Comparison of ENCODE assay signal across 18 mouse cellular contexts in the genomic region with DNA sequence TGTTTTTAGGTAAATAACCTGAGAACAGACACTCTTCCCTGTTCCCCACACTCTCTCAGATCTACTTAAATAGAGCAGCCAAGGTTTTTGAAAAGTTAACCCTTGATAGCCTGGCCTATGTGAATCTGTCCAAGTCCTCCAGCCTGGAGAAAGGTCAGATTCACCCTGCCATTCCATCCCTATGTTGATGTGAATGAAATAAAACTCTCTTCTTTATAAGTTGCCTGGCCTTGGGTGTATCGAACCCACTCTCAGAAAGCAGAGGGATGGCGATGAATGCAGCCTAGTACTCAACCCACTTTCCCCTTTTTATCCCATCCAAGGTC. TPM values are rescaled to one million over a fixed set of nuclear protein-coding genes. Genes with fewer than 3 reads are reported as not detected.
A peak's percentile ranks its signal among the peaks of the same experiment; 100 is the strongest.
DNase-seq lines count a peak whose midpoint lies in the region; ATAC-seq and TF ChIP-seq lines count a peak whose summit lies in the region.
"Had no signal": no experiment of that assay in that cellular context is flagged by ENCODE, and none has a peak within 500 bp of the region (broad histone marks: within the 10 kb centered on the region; RNA-seq: fewer than 3 reads in every experiment).

No protein-coding gene starts in this region.

- DNase-seq in gastrocnemius, adult 2 months: no peak
- DNase-seq in gastrocnemius, postnatal 14 days: no peak
- DNase-seq in stomach, postnatal 0 days (ENCODE audit: low spot score): no peak
- DNase-seq: adrenal gland, postnatal 10 days; cerebellum, adult 8-10 months; gastrocnemius, postnatal 25 days; right cerebral cortex, postnatal 4 days had no signal

- 0 out of 2 replicates have a peak overlapping the region, but pooled peaks have one; percentile 44 for H3K4me2 ChIP-seq in intestine, embryonic 16.5 days (ENCODE audit: low read depth, low read length)
- H3K4me2 ChIP-seq in intestine, embryonic 15.5 days (replicated peaks): no peak overlapping the region
- H3K4me2 ChIP-seq in stomach, embryonic 15.5 days: 0 out of 2 replicates have a peak overlapping the region, but pooled peaks have one; percentile 28
- no peak overlapping the region for H3K4me2 ChIP-seq in stomach, postnatal 0 days (replicated peaks; ENCODE audit: low read depth)
- H3K4me2 ChIP-seq: liver, embryonic 11.5 days had no signal

- H3K9me3 ChIP-seq in intestine, embryonic 16.5 days (ENCODE audit: control insufficient read depth, low read length): no peaks in the 10 kb centered on the region
- no peaks in the 10 kb centered on the region for H3K9me3 ChIP-seq in intestine, embryonic 15.5 days
- no peaks in the 10 kb centered on the region for H3K9me3 ChIP-seq in stomach, embryonic 15.5 days
- no peaks in the 10 kb centered on the region for H3K9me3 ChIP-seq in stomach, postnatal 0 days (ENCODE audit: control insufficient read depth, low read length)
- H3K9me3 ChIP-seq: neural tube, embryonic 15.5 days had no signal

- no peak overlapping the region for H3K9ac ChIP-seq in intestine, embryonic 16.5 days (ENCODE audit: low read depth, low read length)
- H3K9ac ChIP-seq in intestine, embryonic 15.5 days: no peak overlapping the region
- H3K9ac ChIP-seq in stomach, embryonic 15.5 days: no peak overlapping the region
- H3K9ac ChIP-seq in stomach, postnatal 0 days (ENCODE audit: low read length): no peak overlapping the region
- H3K9ac ChIP-seq: neural tube, embryonic 15.5 days had no signal

- H3K27me3 ChIP-seq in intestine, embryonic 16.5 days (replicated peaks; ENCODE audit: control insufficient read depth, insufficient read depth, low read length): no peaks in the 10 kb centered on the region
- H3K27me3 ChIP-seq in intestine, embryonic 15.5 days (replicated peaks): no peaks in the 10 kb centered on the region
- no peaks in the 10 kb centered on the region for H3K27me3 ChIP-seq in stomach, embryonic 15.5 days (replicated peaks)
- no peaks in the 10 kb centered on the region for H3K27me3 ChIP-seq in stomach, postnatal 0 days (ENCODE audit: control insufficient read depth, insufficient read depth, low read length)
- H3K27me3 ChIP-seq: neural tube, embryonic 15.5 days had no signal

- no peaks in the 10 kb centered on the region for H3K36me3 ChIP-seq in intestine, embryonic 16.5 days (ENCODE audit: control insufficient read depth, insufficient read depth, low read length)
- no peaks in the 10 kb centered on the region for H3K36me3 ChIP-seq in intestine, embryonic 15.5 days
- H3K36me3 ChIP-seq in stomach, embryonic 15.5 days: no peaks in the 10 kb centered on the region
- no peaks in the 10 kb centered on the region for H3K36me3 ChIP-seq in stomach, postnatal 0 days (ENCODE audit: control insufficient read depth, insufficient read depth, low read length)
- H3K36me3 ChIP-seq: neural tube, embryonic 15.5 days had no signal

- no peak for ATAC-seq in intestine, embryonic 16.5 days
- no peak for ATAC-seq in intestine, embryonic 15.5 days
- no peak for ATAC-seq in stomach, embryonic 15.5 days (ENCODE audit: insufficient read depth, low FRiP score, low read depth)
- ATAC-seq in stomach, postnatal 0 days (ENCODE audit: low FRiP score, low TSS enrichment): no peak
- ATAC-seq in erythroid progenitor cell, adult 5-6 weeks (replicated peaks; ENCODE audit: low FRiP score, poor library complexity, severe bottlenecking): no peak
- ATAC-seq in monocyte, adult 5-6 weeks (replicated peaks; ENCODE audit: insufficient number of reproducible peaks, low FRiP score, low TSS enrichment, poor library complexity, severe bottlenecking): no peak

- intact Hi-C loops in gastrocnemius, adult 2 months (cut with DNase I): no loop called here
- intact Hi-C loops in gastrocnemius, postnatal 14 days (cut with DNase I; ENCODE audit: low total_unique reads): no loop called here

- peak overlapping the region; percentile 71 for H3K27ac ChIP-seq in gastrocnemius, adult 2 months
- H3K27ac ChIP-seq in intestine, embryonic 16.5 days (ENCODE audit: low read length): no peak overlapping the region
- H3K27ac ChIP-seq in intestine, embryonic 15.5 days: no peak overlapping the region
- H3K27ac ChIP-seq in stomach, embryonic 15.5 days: no peak overlapping the region
- H3K27ac ChIP-seq in stomach, postnatal 0 days (replicated peaks): no peak overlapping the region
- H3K27ac ChIP-seq: kidney, postnatal 0 days; macrophage had no signal

- 0 out of 2 replicates have a peak, but pooled peaks cover 8% of the 10 kb centered on the region for H3K4me1 ChIP-seq in intestine, embryonic 16.5 days (ENCODE audit: control insufficient read depth, insufficient read depth, low read length)
- H3K4me1 ChIP-seq in intestine, embryonic 15.5 days (replicated peaks): peaks cover 12% of the 10 kb centered on the region; the same call in 1 of the 2 replicates
- peaks cover 5% of the 10 kb centered on the region; the same call in 1 of the 2 replicates for H3K4me1 ChIP-seq in stomach, embryonic 15.5 days
- no peaks in the 10 kb centered on the region for H3K4me1 ChIP-seq in stomach, postnatal 0 days (replicated peaks; ENCODE audit: control insufficient read depth, insufficient read depth)

- 92% methylated on average over 2 of the region's 2 CpGs for WGBS in intestine, embryonic 16.5 days
- 85% methylated on average over 2 of the region's 2 CpGs for WGBS in intestine, embryonic 15.5 days
- WGBS in stomach, embryonic 15.5 days: 92% methylated on average over 2 of the region's 2 CpGs
- whole genome bisulfite sequencing in stomach, postnatal 0 days: 100% methylated on average over 2 of the region's 2 CpGs

- H3K4me3 ChIP-seq in gastrocnemius, adult 2 months: peak overlapping the region; percentile 58; the same call in 1 of the 2 replicates
- no peak overlapping the region for H3K4me3 ChIP-seq in intestine, embryonic 16.5 days (ENCODE audit: low read length)
- H3K4me3 ChIP-seq in intestine, embryonic 15.5 days (replicated peaks): no peak overlapping the region
- no peak overlapping the region for H3K4me3 ChIP-seq in stomach, embryonic 15.5 days (replicated peaks)
- no peak overlapping the region for H3K4me3 ChIP-seq in stomach, postnatal 0 days (ENCODE audit: low read depth, low read length)
- H3K4me3 ChIP-seq: erythroblast, embryonic 14.5 days; neural tube, embryonic 15.5 days had no signal

- no peak for TF ChIP-seq CTCF in gastrocnemius, adult 2 months (IDR thresholded peaks at IDR 0.05)
- no peak for TF ChIP-seq CTCF in stomach, postnatal 0 days (IDR thresholded peaks at IDR 0.05; ENCODE audit: low read depth)

- no peak for TF ChIP-seq EP300 in stomach, postnatal 0 days (optimal IDR thresholded peaks at IDR 0.05)

RNA-seq across cellular contexts. Expression of a gene that starts 32.7 kb away (rescaled TPM):
- 1 to 10 TPM in 1 of 2 experiments, under 1 TPM in 1; 0.74 to 1.0 TPM for total RNA-seq in gastrocnemius, adult 2 months (2021)
- total RNA-seq in gastrocnemius, postnatal 14 days (2021): 1 to 10 TPM; 4.4 to 10.0 TPM
- polyA plus RNA-seq in intestine, embryonic 16.5 days (2015; fragmentation: Nextera tagmentation; extraction: Ambion mirVana): 2.5 and 3.5 TPM in 2 replicates
- 2.9 and 3.2 TPM in 2 replicates for polyA plus RNA-seq in intestine, embryonic 15.5 days (2015; fragmentation: Nextera tagmentation; extraction: Ambion mirVana)
- polyA plus RNA-seq in stomach, embryonic 15.5 days (2015; fragmentation: Nextera tagmentation; extraction: Ambion mirVana): 3.9 and 5.2 TPM in 2 replicates
- 2.3 and 2.4 TPM in 2 replicates for polyA plus RNA-seq in stomach, postnatal 0 days (2015; fragmentation: Nextera tagmentation; extraction: Ambion mirVana)
- total RNA-seq in erythroid progenitor cell, adult 5-6 weeks (2015; ENCODE audit: low replicate concordance): not detected in 2 replicates
- not detected in 2 replicates for total RNA-seq in erythroid progenitor cell, adult 5-6 weeks (2017; ENCODE audit: low replicate concordance)
- not detected in 3 replicates for total RNA-seq in monocyte, adult 5-6 weeks (2017)
- total RNA-seq: CH12.LX had no signal
- polyA plus RNA-seq: erythroblast, embryonic 14.5 days; macrophage had no signal

Comparison
In these comparisons a context has a peak if more than half of its experiments do, and no peak if none do; other contexts are left out.
1. H3K4me2 ChIP-seq: peak in intestine, embryonic 16.5 days (single experiment) and stomach, embryonic 15.5 days (single experiment); none in intestine, embryonic 15.5 days (single experiment) and stomach, postnatal 0 days (single experiment).